Mouse (Mus musculus) bone marrow, adult 2 months (tissue): ENCODE data around the gene Traip.

Experiments
- CTCF ChIP-seq: fragments of 200-500 bp; IDR thresholded peaks from 2 replicates; pipeline ENCODE4 v1.5.1; 2011; ENCODE audit warnings: low read length, control low read depth; ENCODE audit not compliant: control insufficient read depth, insufficient read depth
- POLR2A ChIP-seq: fragments of 200-500 bp; IDR thresholded peaks from 2 replicates; pipeline ENCODE4 v1.6.1; 2011; ENCODE audit warnings: low read depth, mild to moderate bottlenecking, control low read depth, low read length, borderline replicate concordance; ENCODE audit not compliant: control insufficient read depth

- TF ChIP-seq CTCF (no peak), POLR2A (no peak)
Measured at GRCm38 (mm10) chr9:107971690-107972541, 22.0 kb downstream of the Traip start.
